Mouse (Mus musculus): ENCODE results near the gene Bcl9. TPM values are rescaled to one million over a fixed set of nuclear protein-coding genes. Genes with fewer than 3 reads are reported as not detected.

Bcl9 gene
- total RNA-seq, 1 experiment from 2014 or later: 10.8 TPM

GRCm38 (mm10) chr3:97252896-97253295, 44.8 kb downstream of the Bcl9 start:
- ATAC-seq (replicated peaks in 1 of 2; ENCODE audit: insufficient read depth in 1 of 2, low FRiP score in 2 of 2, low TSS enrichment in 1 of 2, low read depth in 1 of 2, poor library complexity in 2 of 2, severe bottlenecking in 2 of 2): no peak

- ATAC-seq (replicated peaks in 1 of 2; ENCODE audit: insufficient read depth in 1 of 2, low FRiP score in 2 of 2, low TSS enrichment in 1 of 2, low read depth in 1 of 2, poor library complexity in 2 of 2, severe bottlenecking in 2 of 2): no peak
These were observed 55.0 kb downstream of the Bcl9 start for GRCm38 (mm10) chr3:97242629-97243167.

- no peak for ATAC-seq (replicated peaks in 1 of 2; ENCODE audit: insufficient read depth in 1 of 2, low FRiP score in 2 of 2, low TSS enrichment in 1 of 2, low read depth in 1 of 2, poor library complexity in 2 of 2, severe bottlenecking in 2 of 2)
These were observed 55.9 kb downstream of the Bcl9 start for GRCm38 (mm10) chr3:97241826-97242225.

- ATAC-seq (replicated peaks in 1 of 2; ENCODE audit: insufficient read depth in 1 of 2, low FRiP score in 2 of 2, low TSS enrichment in 1 of 2, low read depth in 1 of 2, poor library complexity in 2 of 2, severe bottlenecking in 2 of 2): no peak
These were observed 57.9 kb downstream of the Bcl9 start for GRCm38 (mm10) chr3:97239793-97240192.

- no peak for ATAC-seq (replicated peaks in 1 of 2; ENCODE audit: insufficient read depth in 1 of 2, low FRiP score in 2 of 2, low TSS enrichment in 1 of 2, low read depth in 1 of 2, poor library complexity in 2 of 2, severe bottlenecking in 2 of 2)
These were observed 58.4 kb downstream of the Bcl9 start for GRCm38 (mm10) chr3:97239316-97239715.

DNA sequence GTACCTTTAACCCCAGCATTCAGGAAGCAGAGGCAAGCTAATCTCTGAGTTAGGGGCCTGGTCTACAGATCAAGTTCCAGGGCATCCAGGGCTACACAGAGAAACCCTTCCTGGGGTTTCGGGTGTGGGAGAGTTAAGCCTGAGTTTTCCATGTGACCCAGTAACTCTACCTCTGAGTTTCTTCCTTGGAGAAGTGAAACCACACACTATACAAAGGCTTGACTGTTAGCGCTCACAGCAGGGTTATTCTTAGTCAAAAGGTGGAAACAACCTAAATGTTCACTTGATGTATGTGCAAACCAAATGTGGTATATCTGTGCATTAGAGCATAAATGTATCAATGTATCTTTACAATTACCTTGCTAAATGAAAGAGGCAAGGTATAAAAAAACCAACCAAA, 59.2 kb downstream of the Bcl9 start:
- ATAC-seq (replicated peaks in 1 of 2; ENCODE audit: insufficient read depth in 1 of 2, low FRiP score in 2 of 2, low TSS enrichment in 1 of 2, low read depth in 1 of 2, poor library complexity in 2 of 2, severe bottlenecking in 2 of 2): no peak

- ATAC-seq (replicated peaks in 1 of 2; ENCODE audit: insufficient read depth in 1 of 2, low FRiP score in 2 of 2, low TSS enrichment in 1 of 2, low read depth in 1 of 2, poor library complexity in 2 of 2, severe bottlenecking in 2 of 2): no peak
These were observed 60.3 kb downstream of the Bcl9 start for GRCm38 (mm10) chr3:97237403-97237802.

DNA sequence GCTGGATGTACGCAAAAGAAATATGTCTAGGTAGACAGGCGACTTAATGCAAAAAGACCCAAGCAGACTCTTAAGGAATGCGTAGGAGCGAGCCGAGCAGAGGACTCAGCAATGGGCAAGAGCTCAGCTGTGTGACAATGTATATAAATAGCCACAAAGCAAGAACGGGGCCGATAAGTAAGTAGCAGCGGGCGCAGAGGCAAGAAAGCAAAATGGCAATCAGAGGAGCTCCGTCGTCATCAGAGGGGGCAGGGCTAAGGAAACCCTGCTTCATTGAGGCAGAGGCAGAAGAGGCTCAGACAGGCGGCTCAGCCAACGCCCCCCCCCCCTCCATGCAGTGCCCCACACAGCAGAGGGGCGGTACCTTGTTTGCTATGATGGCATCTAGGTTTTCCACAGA, 62.9 kb downstream of the Bcl9 start:
- no peak for ATAC-seq (replicated peaks in 1 of 2; ENCODE audit: insufficient read depth in 1 of 2, low FRiP score in 2 of 2, low TSS enrichment in 1 of 2, low read depth in 1 of 2, poor library complexity in 2 of 2, severe bottlenecking in 2 of 2)

- ATAC-seq (replicated peaks in 1 of 2; ENCODE audit: insufficient read depth in 1 of 2, low FRiP score in 2 of 2, low TSS enrichment in 1 of 2, low read depth in 1 of 2, poor library complexity in 2 of 2, severe bottlenecking in 2 of 2): peak; percentile 47 to 54
These were observed 65.4 kb downstream of the Bcl9 start for GRCm38 (mm10) chr3:97232328-97232727.

- ATAC-seq (replicated peaks in 1 of 2; ENCODE audit: insufficient read depth in 1 of 2, low FRiP score in 2 of 2, low TSS enrichment in 1 of 2, low read depth in 1 of 2, poor library complexity in 2 of 2, severe bottlenecking in 2 of 2): no peak
These were observed 65.9 kb downstream of the Bcl9 start for GRCm38 (mm10) chr3:97231857-97232256.

GRCm38 (mm10) chr3:97230631-97231404, 66.9 kb downstream of the Bcl9 start:
- ATAC-seq (replicated peaks in 1 of 2; ENCODE audit: insufficient read depth in 1 of 2, low FRiP score in 2 of 2, low TSS enrichment in 1 of 2, low read depth in 1 of 2, poor library complexity in 2 of 2, severe bottlenecking in 2 of 2): no peak

GRCm38 (mm10) chr3:97228457-97228856, 69.3 kb downstream of the Bcl9 start:
- no peak for ATAC-seq (replicated peaks in 1 of 2; ENCODE audit: insufficient read depth in 1 of 2, low FRiP score in 2 of 2, low TSS enrichment in 1 of 2, low read depth in 1 of 2, poor library complexity in 2 of 2, severe bottlenecking in 2 of 2)

DNA sequence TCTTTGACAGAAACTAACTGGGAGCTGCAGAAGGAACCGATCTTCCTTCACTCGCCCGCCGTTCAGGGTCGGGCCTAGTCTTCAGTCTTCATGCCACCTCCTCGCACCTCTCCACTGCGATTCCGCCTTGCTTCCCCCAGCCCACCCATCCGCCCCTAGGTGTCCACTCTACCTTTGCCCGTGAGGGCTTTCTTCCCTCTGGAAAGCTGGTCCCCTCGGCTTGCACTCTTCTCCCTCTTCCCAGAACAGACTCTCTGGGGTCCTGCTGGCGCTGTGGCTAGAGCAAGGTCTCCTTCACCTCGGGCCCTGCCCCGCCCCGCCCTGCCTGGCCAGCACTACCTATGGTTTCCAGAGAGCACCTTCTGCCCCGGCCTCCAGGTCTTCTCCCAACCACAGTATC, 69.7 kb downstream of the Bcl9 start:
- ATAC-seq (replicated peaks in 1 of 2; ENCODE audit: insufficient read depth in 1 of 2, low FRiP score in 2 of 2, low TSS enrichment in 1 of 2, low read depth in 1 of 2, poor library complexity in 2 of 2, severe bottlenecking in 2 of 2): peak in 1 of 2 experiments; percentile 10; a peak in 1 of 4 replicates

- ATAC-seq (replicated peaks in 1 of 2; ENCODE audit: insufficient read depth in 1 of 2, low FRiP score in 2 of 2, low TSS enrichment in 1 of 2, low read depth in 1 of 2, poor library complexity in 2 of 2, severe bottlenecking in 2 of 2): peak; percentile 87 to 89
These were observed 70.3 kb downstream of the Bcl9 start for GRCm38 (mm10) chr3:97227259-97228005.

DNA sequence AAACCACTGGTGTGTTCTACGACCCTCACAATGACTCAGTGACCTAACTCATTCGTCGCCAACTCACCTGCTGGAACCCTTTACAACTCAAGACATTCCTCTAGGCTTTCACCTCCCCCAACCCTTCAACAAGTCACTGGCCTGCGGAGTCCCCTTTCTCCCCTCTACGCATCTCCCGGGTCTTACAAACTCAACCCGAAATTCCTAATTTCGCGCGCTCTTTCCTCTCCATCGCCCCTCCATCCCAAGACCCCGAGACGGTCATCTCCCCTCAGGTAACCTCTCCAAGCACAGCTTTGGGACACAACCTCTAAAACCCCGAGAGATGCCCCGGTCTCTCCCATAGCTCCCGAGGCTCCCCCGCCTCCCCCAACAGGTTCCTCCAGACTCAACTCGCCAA, 71.0 kb downstream of the Bcl9 start:
- no peak for ATAC-seq (replicated peaks in 1 of 2; ENCODE audit: insufficient read depth in 1 of 2, low FRiP score in 2 of 2, low TSS enrichment in 1 of 2, low read depth in 1 of 2, poor library complexity in 2 of 2, severe bottlenecking in 2 of 2)

- ATAC-seq (replicated peaks in 1 of 2; ENCODE audit: insufficient read depth in 1 of 2, low FRiP score in 2 of 2, low TSS enrichment in 1 of 2, low read depth in 1 of 2, poor library complexity in 2 of 2, severe bottlenecking in 2 of 2): no peak
These were observed 72.5 kb downstream of the Bcl9 start for GRCm38 (mm10) chr3:97225231-97225630.

- ATAC-seq (replicated peaks in 1 of 2; ENCODE audit: insufficient read depth in 1 of 2, low FRiP score in 2 of 2, low TSS enrichment in 1 of 2, low read depth in 1 of 2, poor library complexity in 2 of 2, severe bottlenecking in 2 of 2): no peak
These were observed 74.5 kb downstream of the Bcl9 start for GRCm38 (mm10) chr3:97223261-97223660.

DNA sequence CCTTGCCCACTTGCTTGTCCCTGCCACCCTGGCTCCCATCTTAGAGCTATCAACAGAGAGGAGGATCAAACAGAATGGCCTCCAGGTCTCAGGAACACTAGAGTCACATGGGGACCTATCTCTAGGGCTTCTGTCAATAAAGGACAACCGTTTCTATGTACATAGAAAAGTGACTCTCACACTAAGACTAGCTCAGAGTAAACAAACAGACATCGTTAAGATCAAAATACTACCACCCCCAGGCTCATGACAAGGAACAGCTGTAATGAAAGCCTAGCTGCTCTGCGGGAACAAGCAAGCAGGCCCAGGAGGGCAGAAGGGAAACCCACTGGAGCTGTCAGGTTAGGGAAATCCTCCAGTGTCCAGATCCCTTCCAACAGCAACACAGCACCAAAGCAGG, 82.2 kb downstream of the Bcl9 start:
- ATAC-seq (replicated peaks in 1 of 2; ENCODE audit: insufficient read depth in 1 of 2, low FRiP score in 2 of 2, low TSS enrichment in 1 of 2, low read depth in 1 of 2, poor library complexity in 2 of 2, severe bottlenecking in 2 of 2): no peak

Measured in hematopoietic stem cell, adult 5-6 weeks (primary cell).